Mouse (Mus musculus): ENCODE measurements at regions not wholly inside any gene's neighbourhood (a gene's known extent, or its start where the extent isn't known, plus 50 kb on each side); places are given as distances from the start of the nearest gene placed in this dataset.

DNA sequence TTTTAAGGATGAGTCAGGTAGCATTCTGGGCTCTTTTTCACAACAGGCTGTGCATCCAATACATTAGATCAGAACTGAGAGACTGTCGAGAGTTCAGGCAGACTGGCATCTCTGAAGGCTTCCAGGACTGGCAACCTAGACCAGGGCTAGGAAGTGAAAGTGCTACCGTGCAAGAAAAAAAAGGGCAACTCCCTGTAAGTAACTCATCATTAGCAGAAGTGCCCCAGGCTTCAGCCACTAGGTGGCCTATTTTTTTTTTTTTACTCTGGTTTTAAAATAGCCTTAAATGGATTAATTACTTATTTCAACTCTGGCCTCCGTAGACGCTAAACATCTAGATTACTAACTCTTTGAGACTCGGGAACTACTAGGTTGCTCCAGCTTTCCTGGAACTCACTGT lies 216.8 kb downstream of the Sp3 start:
- peak; percentile 29 to 32 for DNase-seq

DNA sequence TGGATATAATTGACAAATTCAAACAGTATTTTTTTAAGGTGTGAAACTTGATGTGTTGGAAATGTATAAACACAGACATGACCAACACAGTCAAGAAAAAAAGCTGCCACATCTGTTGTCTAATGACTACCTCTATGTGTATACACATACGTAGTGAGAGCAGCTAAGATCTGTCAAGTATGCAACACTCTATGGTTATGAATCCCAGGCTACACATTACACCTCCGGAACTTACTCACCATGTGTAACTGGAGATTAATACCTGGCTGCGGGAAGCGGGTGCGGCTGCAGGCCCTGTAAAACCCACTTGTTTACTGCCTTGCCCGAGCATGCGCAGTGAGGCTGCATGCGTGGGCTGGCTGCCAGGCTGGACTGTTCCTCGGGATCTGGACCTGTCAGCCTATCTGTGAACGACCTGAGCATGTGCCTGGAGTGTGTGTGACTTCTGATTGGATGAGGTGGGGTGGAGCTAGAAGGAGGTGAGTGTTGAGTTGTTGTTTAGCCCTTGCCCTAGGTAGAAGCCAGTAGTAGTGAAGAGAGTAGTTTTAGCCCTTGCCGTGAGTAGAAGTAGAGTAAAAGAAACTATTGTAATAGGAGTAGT lies 211.1 kb downstream of the Sp3 start:
- DNase-seq, result no peak

DNA sequence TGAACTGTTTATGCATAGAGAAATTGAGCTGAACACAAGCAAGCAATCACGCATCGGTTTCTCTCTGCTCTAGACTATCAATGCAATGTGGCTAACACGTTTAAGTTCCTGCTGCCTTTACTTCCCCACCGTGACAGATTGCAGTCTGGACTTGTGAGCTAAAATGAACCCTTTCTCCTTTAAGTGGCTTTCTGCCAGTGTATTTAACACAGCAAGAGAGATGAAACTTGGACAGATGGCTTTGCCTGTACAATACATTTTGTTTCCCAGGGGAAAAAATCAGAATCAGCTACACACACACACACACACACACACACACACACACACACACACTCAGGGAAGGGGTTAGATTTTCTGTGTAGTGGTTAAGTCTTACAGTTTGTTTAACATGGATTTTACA lies 206.8 kb downstream of the Sp3 start:
- DNase-seq, result no peak

DNA sequence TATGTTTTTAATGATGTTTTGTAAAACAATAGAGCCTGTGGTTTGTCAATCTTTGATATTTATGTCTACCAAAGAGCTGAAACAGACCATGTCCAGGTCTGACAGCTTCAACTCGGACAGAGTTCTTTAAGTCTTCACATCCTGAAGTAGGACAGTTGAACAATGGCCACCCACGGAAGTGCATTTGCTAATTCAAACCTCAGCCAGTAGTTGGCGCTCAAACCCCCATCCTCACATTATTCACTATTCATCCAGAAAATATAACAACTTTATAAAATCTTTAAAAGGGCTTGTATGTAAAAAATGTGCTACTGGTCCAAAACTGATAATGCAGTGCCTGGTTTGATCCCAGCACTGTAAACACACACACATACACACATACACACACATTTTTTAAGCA lies 202.9 kb downstream of the Sp3 start:
- DNase-seq, result peak; percentile 43 to 49

DNA sequence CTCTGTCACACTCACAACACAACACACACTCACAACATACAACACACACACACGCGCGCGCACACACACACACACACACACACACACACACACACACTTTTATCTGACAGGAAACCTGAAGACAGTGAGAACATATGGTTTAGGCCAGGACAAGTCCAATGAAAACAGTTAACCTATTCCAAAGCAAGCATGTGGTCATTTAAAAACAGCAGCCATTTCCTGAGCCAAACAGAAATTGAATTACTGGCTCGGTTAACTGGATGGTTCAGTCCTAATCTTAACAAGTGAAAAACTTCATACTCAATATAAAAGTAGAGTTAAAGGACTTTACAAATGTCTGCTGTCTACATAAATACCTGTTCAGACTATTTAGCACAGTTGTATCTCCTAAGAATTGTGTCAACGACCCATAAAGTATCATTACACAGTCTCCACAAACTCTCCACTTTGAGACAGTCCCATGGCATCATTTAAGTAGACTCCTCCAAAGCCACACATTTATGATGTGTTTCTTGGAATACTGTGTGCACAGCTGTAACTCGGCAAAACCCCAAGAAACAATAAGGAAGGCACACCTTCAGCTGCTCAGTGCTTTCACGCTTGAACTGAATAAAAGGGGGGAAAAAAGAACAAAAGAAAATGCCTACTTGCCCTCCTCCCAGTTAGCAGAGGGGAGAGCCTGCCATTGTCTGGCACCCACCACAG lies 202.3 kb downstream of the Sp3 start:
- no peak for DNase-seq

DNA sequence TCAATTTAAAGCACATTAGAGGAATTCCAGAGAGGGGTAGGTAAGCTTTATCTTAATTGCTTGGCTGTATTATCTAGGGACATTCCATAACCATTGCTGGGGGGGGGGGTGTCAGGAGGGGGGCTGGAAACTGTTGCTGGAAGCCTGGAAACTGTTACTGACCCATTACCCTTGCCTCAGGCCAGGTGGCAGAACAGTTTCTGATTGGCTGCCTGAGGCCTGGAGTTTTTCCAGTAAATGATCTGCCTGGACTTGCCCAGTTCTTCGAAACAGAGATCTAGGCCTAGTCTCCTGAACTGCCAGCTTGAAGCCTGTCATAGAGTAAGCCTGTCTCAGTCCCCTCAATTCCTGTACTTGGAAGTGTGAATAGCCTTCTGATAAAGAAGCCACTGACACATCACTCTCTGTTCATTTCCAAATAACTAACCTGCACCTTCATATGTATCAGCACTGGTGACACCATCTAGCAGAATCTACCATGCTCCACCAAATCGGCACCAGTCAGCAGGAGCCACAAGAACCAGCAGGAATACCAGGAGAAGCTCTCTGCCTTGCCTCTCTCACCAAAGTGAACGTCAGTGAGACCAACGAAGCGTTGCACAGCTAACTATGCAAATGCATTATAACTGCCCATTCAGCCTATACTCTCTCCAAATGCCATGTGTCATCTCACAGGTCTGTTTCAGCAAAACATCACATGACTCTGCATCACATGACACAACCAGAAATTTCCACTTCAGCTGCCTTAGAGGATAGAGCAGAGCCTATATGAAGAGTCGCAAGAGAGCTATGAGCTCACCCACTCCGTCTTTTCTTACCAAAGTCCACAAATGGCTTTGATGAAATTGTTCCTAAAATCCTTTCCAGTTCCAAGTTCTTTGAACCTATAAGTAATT lies 200.7 kb downstream of the Sp3 start:
- peak; percentile 44 to 52 for DNase-seq

DNA sequence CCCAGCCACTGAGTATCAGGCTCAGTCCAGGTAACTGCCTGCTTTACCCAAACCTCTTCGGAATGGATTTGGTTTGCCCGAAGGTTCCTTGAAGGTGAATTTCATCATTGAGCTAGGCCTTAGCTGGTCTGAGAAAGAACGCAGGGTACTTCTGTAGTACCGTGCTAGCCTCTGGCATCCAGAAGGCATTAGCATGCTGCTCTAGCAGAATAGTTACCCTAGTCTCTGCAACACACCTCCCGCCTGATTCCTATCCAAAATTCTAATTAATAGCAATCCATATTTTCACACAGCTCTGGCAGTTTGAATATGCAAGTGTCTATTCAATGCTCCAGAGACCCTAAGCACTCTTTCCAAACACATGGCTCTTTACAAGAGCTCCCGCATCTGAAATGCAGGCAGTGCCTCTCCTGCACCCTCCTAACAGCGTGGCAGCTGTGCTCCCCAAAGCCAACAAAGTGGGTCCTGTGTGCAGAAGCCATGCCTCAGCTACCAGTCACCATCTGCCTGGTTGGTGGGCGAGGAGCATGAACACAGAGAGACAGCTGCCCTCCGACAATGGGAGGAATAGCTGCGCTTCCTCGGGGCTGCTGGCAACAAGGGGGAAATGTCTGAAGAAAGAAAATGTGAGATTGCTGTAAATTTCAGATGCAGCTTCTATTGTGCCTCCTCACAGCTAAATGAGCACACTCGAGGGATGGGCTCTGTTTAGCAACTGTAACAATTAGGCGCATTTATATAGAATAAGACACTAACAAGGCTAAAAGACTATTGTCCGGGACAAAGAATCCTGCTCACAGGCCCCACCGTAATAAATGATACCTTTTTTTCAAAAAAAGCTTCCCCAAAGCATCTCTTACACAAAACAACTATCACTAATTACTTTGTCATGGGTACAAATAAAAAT lies 198.6 kb downstream of the Sp3 start:
- DNase-seq, result no peak

DNA sequence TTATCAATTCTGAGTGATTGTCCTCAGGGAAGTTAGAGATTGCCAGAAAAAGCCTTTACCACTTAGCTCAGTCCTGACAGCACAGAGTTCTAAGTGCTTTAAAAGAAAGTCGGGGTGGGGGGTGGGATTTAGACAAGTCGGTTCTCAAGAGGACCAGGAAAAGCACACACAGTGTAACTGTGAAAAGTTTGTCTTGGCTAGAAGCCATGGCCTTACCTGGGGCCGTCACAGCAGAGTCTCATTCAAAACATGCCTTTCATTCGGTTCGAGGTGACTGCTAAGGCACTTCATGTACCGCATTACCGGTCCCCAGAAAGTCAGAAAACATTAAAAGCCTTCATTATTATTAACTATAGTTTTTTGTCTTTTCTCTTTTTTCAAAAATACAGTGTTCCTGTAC lies 197.9 kb downstream of the Sp3 start:
- no peak for DNase-seq

DNA sequence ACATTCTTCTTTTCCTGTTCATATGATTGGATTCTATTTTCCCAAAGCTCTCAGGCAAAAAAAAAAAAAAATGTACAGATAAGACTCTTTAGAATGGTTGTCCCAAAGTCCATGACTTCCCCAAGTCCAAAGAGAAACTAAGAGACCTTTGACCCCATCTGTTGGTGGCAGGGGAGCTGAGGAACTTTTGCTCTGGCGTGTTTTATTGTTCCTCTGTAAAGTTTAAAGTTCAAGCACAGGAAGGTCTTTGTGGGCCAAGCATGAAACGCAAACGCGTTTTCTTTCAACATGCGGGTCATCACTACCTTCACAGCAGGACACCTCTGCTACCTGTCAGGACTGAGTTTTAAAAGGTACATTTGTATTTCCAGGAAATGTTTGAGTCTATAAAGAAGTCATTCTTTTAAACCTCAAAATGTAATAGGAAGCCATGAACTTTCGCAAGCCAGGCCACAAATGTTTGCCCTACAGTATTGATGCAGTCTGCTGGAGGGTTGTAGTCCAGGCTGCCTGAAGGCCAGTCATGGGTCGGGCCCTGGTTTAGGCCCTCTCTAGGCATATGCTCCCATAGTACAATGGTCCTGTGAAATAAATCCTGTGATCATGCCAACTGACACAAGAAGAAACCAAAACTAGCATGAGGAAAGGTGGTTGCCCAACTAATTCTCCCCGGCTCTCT lies 194.7 kb downstream of the Sp3 start:
- no peak for DNase-seq

DNA sequence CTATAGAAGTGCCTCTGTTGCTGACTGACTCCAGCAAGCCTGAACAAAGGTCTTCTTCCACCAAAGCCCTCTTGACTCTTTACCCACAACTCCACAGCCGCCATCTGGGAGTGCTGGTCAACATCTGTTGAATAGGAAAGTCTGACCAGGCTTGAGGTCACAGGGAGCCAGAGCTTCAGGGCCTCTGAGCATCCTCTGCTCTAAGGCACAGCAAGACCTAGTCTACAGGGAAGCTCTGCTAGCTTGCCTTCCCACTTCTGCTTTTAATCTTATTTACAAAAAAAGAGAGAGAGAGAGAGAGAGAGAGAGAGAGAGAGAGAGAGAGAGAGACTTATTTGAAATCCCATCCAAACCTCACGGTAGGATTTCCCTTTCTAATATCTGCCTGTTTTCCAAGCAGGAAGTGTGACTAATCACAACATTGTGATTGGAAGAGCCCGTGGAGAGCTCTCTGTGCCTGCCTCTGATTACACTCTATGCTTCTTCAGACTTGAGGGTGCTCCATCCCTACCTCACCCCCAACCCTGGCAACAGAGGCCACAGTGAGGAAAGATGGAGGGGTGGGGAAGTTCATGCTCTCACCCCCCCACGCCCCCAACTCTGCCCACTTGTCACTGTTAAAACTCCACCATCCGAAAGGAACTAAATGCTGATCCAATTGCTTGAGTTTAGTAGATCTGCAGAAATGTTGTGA lies 194.1 kb downstream of the Sp3 start:
- DNase-seq, result peak; percentile 4 to 26

DNA sequence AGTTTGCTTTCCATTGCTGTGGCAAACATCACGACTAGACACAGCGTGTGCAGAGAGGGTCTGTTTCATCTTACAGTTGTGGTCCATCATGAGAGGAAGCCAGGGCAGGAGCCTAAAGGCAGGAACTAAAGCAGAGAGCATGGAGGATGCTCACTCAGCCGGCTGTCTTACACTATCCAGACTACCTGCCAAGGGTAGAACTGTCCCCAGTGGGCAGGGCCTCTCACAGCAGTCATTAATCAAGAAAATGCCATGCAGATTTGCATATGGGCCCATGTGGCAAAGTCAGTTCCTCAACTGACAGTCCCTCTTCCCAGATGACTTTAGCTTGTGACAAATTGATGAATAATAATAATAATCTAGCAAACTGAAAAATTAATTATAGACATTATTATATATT lies 192.6 kb downstream of the Sp3 start:
- peak; percentile 11 to 26 for DNase-seq

DNA sequence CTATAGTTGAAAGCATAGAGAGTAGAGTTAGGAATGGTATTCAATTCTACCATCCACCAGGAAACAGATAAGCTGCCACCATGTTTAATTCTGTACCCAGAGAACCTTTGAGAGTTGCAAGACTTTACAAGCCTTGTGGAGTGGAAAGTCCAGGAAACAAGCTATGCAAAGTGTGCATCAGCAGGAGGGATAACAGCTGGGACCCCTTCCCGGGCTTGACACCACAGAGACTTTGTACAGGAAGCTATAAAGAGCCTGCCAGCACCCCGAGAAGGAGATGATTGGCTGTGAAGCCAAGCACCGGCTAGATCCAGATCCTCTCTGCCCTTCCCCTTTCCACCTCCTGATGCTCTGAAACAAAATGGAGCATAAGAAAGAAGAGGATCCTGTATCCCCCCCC lies 188.8 kb downstream of the Sp3 start:
- DNase-seq, result no peak

DNA sequence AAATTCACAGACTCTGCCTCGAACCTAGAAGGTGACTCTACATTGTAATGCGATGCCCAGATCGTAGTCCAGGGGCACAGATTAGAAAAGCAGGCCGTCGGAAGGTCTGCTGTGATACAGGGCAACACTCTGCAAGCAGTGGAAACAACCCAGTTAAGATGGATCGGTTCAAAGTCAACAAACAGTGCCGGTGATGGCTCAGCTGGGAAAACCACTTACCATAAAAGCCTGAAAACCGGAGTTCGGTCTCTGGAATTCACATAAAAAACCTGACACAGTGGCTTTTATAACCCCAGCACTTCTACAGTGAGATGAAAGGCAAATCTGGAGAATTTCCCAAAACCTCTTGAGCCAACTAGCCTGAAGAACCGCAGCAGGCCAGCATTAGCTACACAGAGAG lies 186.8 kb downstream of the Sp3 start:
- no peak for DNase-seq

DNA sequence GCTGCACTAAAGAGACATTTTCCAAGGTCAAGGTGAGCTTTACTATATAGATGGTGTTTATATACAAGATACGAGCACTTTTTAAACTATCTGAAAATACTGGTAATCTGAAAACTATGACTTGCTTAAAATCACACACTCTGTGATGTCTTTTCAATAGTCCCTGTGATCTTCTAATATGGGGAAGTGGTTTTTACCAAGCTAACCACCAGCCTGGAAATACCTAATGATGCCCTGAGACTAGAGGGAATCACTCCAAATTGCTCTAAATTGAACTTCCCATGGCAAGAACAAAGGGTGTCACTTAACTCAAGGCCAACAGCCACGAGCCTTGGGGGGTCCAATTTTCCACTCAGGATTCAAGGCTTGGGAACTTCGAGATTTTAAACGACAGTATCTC lies 185.7 kb downstream of the Sp3 start:
- no peak for DNase-seq

DNA sequence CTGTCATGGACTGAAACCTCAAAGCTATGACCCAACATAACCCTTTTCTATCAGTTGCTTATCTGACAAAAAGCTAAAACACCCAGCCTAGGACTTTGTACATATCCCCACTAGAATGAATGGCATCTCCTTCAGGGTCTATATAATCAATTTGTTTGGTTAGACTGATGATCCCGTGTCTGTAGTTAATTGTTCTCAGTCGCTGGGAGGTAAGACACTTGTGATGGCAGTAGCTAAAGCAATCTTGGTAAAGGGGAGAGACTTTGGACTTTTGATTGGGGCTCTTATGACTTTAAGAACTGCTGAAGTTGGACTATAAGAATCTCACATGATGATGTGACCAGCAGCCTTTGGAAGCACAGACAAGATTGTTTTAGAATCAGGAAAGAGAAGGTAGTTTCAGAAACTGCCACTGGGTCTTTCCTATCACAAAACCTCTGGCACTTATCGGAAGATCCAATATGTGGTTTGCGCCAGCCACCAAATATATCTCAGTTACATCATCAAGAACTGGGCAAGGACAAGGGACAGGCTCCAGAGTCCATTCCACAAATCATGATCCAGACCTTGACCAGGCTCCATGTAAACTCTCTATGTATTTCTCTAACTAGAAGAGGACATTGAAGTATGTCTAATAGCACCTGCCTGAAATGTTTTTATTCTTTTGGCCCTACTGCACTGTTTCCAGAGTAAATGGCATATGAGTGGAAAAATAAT lies 183.1 kb downstream of the Sp3 start:
- no peak for DNase-seq

DNA sequence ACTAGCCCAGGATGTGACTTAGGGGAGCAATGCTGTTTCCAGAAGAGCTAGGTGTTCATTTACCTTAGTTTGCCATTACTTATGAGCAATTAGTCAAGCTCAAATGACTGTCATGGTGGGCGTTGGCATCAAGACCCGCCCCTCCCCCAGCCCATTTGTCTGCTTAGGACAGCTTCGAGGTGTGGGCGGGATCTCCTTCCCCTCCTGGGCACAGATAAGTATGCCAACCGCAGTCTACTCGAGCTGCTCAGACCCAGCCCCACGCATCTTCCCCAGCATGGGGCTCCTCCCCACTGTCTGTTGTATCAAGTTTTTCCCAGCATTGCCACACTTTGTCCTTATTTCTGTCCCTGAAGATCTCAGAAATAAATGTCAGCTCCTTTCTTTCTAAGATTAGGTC lies 179.6 kb downstream of the Sp3 start:
- no peak for DNase-seq

DNA sequence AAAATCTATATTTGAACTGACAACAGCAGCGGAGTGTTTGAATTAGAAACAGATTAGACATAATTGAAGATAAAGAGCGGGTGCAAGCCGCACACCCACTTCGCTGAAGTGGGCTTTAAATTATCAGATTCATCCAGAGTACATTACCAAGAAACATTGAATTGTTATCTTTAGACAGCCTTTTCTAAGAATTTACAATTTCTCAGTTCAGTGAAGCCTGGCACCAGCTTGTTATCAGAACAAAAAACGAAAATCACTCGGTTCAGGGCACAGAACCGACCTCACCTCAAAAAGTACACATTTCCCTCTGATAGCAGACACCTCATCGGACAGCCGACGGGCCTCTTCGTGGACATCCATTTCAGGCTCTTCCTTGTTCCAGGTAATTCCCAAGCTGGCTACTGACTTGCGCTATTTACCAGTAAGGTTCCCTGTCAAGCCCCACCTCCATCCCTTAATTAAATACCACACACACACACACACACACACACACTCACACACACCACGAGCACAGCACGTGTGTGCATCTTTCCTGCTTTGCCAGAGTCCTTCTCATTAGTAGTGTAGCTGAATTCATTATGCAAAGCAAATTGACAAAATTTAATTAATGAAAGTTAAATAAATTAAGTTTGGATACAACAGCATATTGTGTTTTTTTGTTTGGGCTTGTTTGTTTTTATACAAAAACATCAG lies 166.8 kb downstream of the Sp3 start:
- DNase-seq, result no peak

DNA sequence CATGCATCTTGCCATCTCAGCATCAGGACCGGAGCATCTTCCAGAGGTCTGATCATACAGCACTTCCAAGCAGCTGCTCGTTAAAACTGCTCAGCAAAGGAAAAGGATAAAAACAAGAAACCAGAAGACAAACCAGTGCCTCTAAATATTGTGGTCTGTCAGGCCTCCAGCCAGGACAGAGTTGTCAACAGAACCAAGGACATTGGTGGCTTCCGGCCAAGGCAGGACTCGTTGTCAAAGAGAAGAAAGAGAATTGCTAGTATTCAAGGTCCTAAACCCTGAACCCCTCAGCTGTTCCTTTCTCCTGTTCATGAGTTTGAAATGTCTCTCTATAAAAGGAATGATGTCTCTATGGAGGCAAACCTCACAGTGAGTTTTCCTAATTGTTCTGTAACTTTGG lies 155.0 kb downstream of the Sp3 start:
- DNase-seq, result no peak

DNA sequence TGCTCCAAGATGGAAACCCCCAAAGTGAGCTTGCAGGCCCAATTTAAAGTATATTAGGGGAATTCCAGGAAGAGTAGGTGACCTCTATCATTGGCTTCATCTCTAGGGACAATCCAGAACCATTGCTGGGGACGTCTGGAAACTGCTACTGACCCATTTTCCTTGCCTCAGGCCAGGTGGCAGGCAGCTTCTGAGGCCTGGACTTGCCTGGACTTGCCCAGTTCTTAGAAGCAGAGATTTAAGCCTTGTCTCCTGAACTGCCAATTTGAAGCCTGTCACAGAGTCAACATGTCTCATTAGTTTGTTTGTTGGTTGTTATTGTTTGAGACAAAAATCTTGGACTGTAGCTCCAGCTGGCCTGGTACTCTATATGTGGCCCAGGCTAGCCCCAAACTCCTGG lies 151.1 kb downstream of the Sp3 start:
- DNase-seq, result no peak

DNA sequence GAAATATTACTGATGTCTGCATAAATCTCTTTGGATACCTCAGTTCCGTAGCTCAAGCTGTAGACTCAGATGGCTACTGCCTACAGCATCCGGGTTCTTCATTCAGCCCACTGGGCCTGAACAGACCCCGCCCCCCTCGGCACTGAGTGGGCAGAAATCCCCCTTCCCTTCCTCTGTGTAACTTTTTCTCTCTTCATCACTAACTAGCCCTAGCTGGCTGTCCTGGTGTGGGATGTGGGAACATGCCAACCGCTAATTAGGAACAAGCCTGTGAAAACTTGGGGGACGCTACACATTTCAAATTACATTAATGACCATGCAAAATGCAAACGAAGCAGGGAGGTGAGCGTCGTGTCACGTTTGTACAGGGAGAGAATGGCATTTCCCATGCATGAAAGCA lies 147.5 kb downstream of the Sp3 start:
- DNase-seq, result no peak
